ENCODE assay signal across 8 mouse cellular contexts in the genomic region with DNA sequence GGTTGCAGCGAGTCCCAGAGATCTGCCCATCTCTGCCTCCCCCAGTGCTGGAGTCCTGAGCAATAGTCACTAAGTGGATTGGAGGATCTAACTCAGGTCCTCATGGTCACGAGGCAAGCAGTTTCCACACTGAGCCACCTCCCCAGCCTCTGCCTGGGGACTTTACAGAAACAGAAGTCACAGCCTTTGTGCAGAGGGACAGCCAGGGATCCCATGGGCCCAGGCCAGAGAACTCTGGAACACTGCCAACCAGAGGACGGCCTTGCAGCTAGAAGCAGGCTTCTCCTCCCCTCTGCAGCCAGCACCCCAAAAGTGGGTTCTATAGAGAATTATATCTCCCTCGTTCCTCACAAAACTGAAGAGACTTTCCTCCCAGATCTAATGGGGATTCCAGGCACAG. TPM values are rescaled to one million over a fixed set of nuclear protein-coding genes. Genes with fewer than 3 reads are reported as not detected.
A peak's percentile ranks its signal among the peaks of the same experiment; 100 is the strongest.
DNase-seq lines count a peak whose midpoint lies in the region; ATAC-seq and TF ChIP-seq lines count a peak whose summit lies in the region.

No protein-coding gene starts in this region.

- no peak overlapping the region for H3K4me2 ChIP-seq in hindbrain, postnatal 0 days (ENCODE audit: low read depth, low read length)
- H3K4me2 ChIP-seq in hindbrain, embryonic 13.5 days: no peak overlapping the region

- H3K36me3 ChIP-seq in hindbrain, postnatal 0 days (ENCODE audit: insufficient read depth, low read length): no peaks in the 10 kb centered on the region
- H3K36me3 ChIP-seq in hindbrain, embryonic 13.5 days: no peaks in the 10 kb centered on the region

- DNase-seq in hindbrain, postnatal 0 days (ENCODE audit: low spot score): peak; percentile 70
- DNase-seq in adrenal gland, postnatal 4 days (ENCODE audit: low spot score in 2 of 2): peak; percentile 49 to 74
- peak; percentile 80 for DNase-seq in heart, adult 8-10 months (ENCODE audit: low spot score)
- peak; percentile 61 to 62 for DNase-seq in layer of hippocampus, adult 8-10 months (ENCODE audit: low spot score in 2 of 2)
- DNase-seq in lung, postnatal 14 days: peak; percentile 74

- H3K9ac ChIP-seq in hindbrain, postnatal 0 days (replicated peaks; ENCODE audit: low read length): peak overlapping the region; percentile 24; the same call in 1 of the 2 replicates
- no peak overlapping the region; the same call in 1 of the 2 replicates for H3K9ac ChIP-seq in hindbrain, embryonic 13.5 days

- H3K4me3 ChIP-seq in hindbrain, postnatal 0 days (ENCODE audit: low read length): no peak overlapping the region
- no peak overlapping the region for H3K4me3 ChIP-seq in hindbrain, embryonic 13.5 days

- 34% methylated on average over 4 of the region's 4 CpGs for WGBS in hindbrain, postnatal 0 days
- 60% methylated on average over 4 of the region's 4 CpGs for WGBS in hindbrain, embryonic 13.5 days

- no peak for TF ChIP-seq CTCF in hindbrain, postnatal 0 days (IDR thresholded peaks at IDR 0.05; ENCODE audit: low read depth)

- no peaks in the 10 kb centered on the region for H3K27me3 ChIP-seq in hindbrain, postnatal 0 days (ENCODE audit: insufficient read depth, low read length)
- no peaks in the 10 kb centered on the region for H3K27me3 ChIP-seq in hindbrain, embryonic 13.5 days

- peaks cover 19% of the 10 kb centered on the region; the same call in 1 of the 2 replicates for H3K4me1 ChIP-seq in hindbrain, postnatal 0 days (ENCODE audit: insufficient read depth, low read length)
- peaks cover 51% of the 10 kb centered on the region for H3K4me1 ChIP-seq in hindbrain, embryonic 13.5 days (replicated peaks)

- no peak for ATAC-seq in hindbrain, postnatal 0 days
- ATAC-seq in hindbrain, embryonic 13.5 days (ENCODE audit: low FRiP score): no peak
- no peak for ATAC-seq in megakaryocyte progenitor cell, adult 5-6 weeks (replicated peaks; ENCODE audit: poor library complexity)
- ATAC-seq in activated CD4-positive, CD25-positive, alpha-beta regulatory T cell, adult 4 months: no peak

- H3K9me3 ChIP-seq in hindbrain, postnatal 0 days (ENCODE audit: low read length): no peaks in the 10 kb centered on the region
- no peaks in the 10 kb centered on the region for H3K9me3 ChIP-seq in hindbrain, embryonic 13.5 days

- H3K27ac ChIP-seq in hindbrain, postnatal 0 days: peak overlapping the region; percentile 88
- H3K27ac ChIP-seq in hindbrain, embryonic 13.5 days: no peak overlapping the region

RNA-seq across cellular contexts. Expression of gene Tst, which starts 3.8 kb away (rescaled TPM):
- 75.1 and 79.9 TPM in 2 replicates for total RNA-seq in hindbrain, postnatal 0 days (2014; rRNA removed)
- polyA plus RNA-seq in hindbrain, postnatal 0 days (2015; fragmentation: Nextera tagmentation; extraction: Ambion mirVana): 64.4 and 67.0 TPM in 2 replicates
- polyA plus RNA-seq in hindbrain, embryonic 13.5 days (2015; fragmentation: Nextera tagmentation; extraction: Ambion mirVana): 10.7 and 17.0 TPM in 2 replicates
- total RNA-seq in adrenal gland, postnatal 4 days (2021): 100 to 1,000 TPM; 217 to 242 TPM
- 10 to 100 TPM; 20.3 to 25.0 (median 21.6) TPM for total RNA-seq in heart, adult 8-10 months (2022)
- 10 to 100 TPM; 36.9 to 47.4 (median 42.3) TPM for total RNA-seq in layer of hippocampus, adult 8-10 months (2022)
- 23.3 and 37.7 TPM in 2 replicates for total RNA-seq in megakaryocyte progenitor cell, adult 5-6 weeks (2015)
- 9.8 and 16.2 TPM in 2 replicates for total RNA-seq in megakaryocyte progenitor cell, adult 5-6 weeks (2017)
- 1 to 10 TPM; 4.0 to 4.6 TPM for polyA plus RNA-seq in activated CD4-positive, CD25-positive, alpha-beta regulatory T cell, adult 4 months (2017; shearing (Covaris generic))

RNA-seq across cellular contexts. Expression of gene Mpst, which starts 4.3 kb away (rescaled TPM):
- 95.4 and 114 TPM in 2 replicates for total RNA-seq in hindbrain, postnatal 0 days (2014; rRNA removed)
- 3.7 and 5.3 TPM in 2 replicates for polyA plus RNA-seq in hindbrain, postnatal 0 days (2015; fragmentation: Nextera tagmentation; extraction: Ambion mirVana)
- 2.2 and 3.1 TPM in 2 replicates for polyA plus RNA-seq in hindbrain, embryonic 13.5 days (2015; fragmentation: Nextera tagmentation; extraction: Ambion mirVana)
- 10 to 100 TPM; 52.8 to 53.8 TPM for total RNA-seq in adrenal gland, postnatal 4 days (2021)
- 10 to 100 TPM; 42.1 to 52.4 (median 44.2) TPM for total RNA-seq in heart, adult 8-10 months (2022)
- 10 to 100 TPM; 23.1 to 38.1 (median 30.3) TPM for total RNA-seq in layer of hippocampus, adult 8-10 months (2022)
- total RNA-seq in megakaryocyte progenitor cell, adult 5-6 weeks (2015): 3.4 and 5.9 TPM in 2 replicates
- total RNA-seq in megakaryocyte progenitor cell, adult 5-6 weeks (2017): 22.7 and 37.3 TPM in 2 replicates
- 1 to 10 TPM; 1.8 to 6.5 TPM for polyA plus RNA-seq in activated CD4-positive, CD25-positive, alpha-beta regulatory T cell, adult 4 months (2017; shearing (Covaris generic))

RNA-seq across cellular contexts. Expression of gene Tex33, which starts 6.2 kb away (rescaled TPM):
- not detected in 2 replicates for total RNA-seq in hindbrain, postnatal 0 days (2014; rRNA removed)
- not detected in 2 replicates for polyA plus RNA-seq in hindbrain, postnatal 0 days (2015; fragmentation: Nextera tagmentation; extraction: Ambion mirVana)
- polyA plus RNA-seq in hindbrain, embryonic 13.5 days (2015; fragmentation: Nextera tagmentation; extraction: Ambion mirVana): not detected in 2 replicates
- not detected for total RNA-seq in adrenal gland, postnatal 4 days (2021)
- not detected for total RNA-seq in heart, adult 8-10 months (2022)
- total RNA-seq in layer of hippocampus, adult 8-10 months (2022): not detected
- not detected in 2 replicates for total RNA-seq in megakaryocyte progenitor cell, adult 5-6 weeks (2015)
- not detected in 2 replicates for total RNA-seq in megakaryocyte progenitor cell, adult 5-6 weeks (2017)
- not detected for polyA plus RNA-seq in activated CD4-positive, CD25-positive, alpha-beta regulatory T cell, adult 4 months (2017; shearing (Covaris generic))

RNA-seq across cellular contexts. Expression of gene Kctd17, which starts 26.4 kb away (rescaled TPM):
- 144 and 155 TPM in 2 replicates for total RNA-seq in hindbrain, postnatal 0 days (2014; rRNA removed)
- 144 and 161 TPM in 2 replicates for polyA plus RNA-seq in hindbrain, postnatal 0 days (2015; fragmentation: Nextera tagmentation; extraction: Ambion mirVana)
- 114 and 116 TPM in 2 replicates for polyA plus RNA-seq in hindbrain, embryonic 13.5 days (2015; fragmentation: Nextera tagmentation; extraction: Ambion mirVana)
- 100 to 1,000 TPM; 107 to 113 TPM for total RNA-seq in adrenal gland, postnatal 4 days (2021)
- 10 to 100 TPM; 17.9 to 26.9 (median 20.2) TPM for total RNA-seq in heart, adult 8-10 months (2022)
- 100 to 1,000 TPM; 245 to 269 (median 260) TPM for total RNA-seq in layer of hippocampus, adult 8-10 months (2022)
- total RNA-seq in megakaryocyte progenitor cell, adult 5-6 weeks (2015): 7.6 and 8.0 TPM in 2 replicates
- 8.3 and 10.3 TPM in 2 replicates for total RNA-seq in megakaryocyte progenitor cell, adult 5-6 weeks (2017)
- polyA plus RNA-seq in activated CD4-positive, CD25-positive, alpha-beta regulatory T cell, adult 4 months (2017; shearing (Covaris generic)): 1 to 10 TPM; 9.0 to 9.7 TPM
